ENCODE assay signal across 8 mouse cellular contexts in genomic region chr15:24724664-24725063, GRCm38 (mm10).
DNase-seq lines count a peak whose midpoint lies in the region; ATAC-seq and TF ChIP-seq lines count a peak whose summit lies in the region.

No protein-coding gene starts in this region.

- H3K36me3 ChIP-seq in hindbrain, postnatal 0 days (ENCODE audit: insufficient read depth, low read length) = no peaks in the 10 kb centered on the region
- no peaks in the 10 kb centered on the region for H3K36me3 ChIP-seq in testis, adult 2 months (ENCODE audit: control insufficient read depth, insufficient read depth, low read length)

- no peak overlapping the region for H3K27ac ChIP-seq in hindbrain, postnatal 0 days
- H3K27ac ChIP-seq in testis, adult 2 months (ENCODE audit: control insufficient read depth, insufficient read depth, low read depth, low read length) = no peak overlapping the region

- peak; percentile 85 for ATAC-seq in hindbrain, postnatal 0 days
- ATAC-seq in monocyte, adult 5-6 weeks (replicated peaks; ENCODE audit: insufficient number of reproducible peaks, low FRiP score, low TSS enrichment, poor library complexity, severe bottlenecking) = no peak

- no peak overlapping the region for H3K9ac ChIP-seq in hindbrain, postnatal 0 days (replicated peaks; ENCODE audit: low read length)

- H3K9me3 ChIP-seq in hindbrain, postnatal 0 days (ENCODE audit: low read length) = no peaks in the 10 kb centered on the region

- H3K4me3 ChIP-seq in hindbrain, postnatal 0 days (ENCODE audit: low read length) = no peak overlapping the region
- peak overlapping the region; percentile 82 for H3K4me3 ChIP-seq in testis, adult 2 months (ENCODE audit: control insufficient read depth, low read depth, low read length)

- H3K4me1 ChIP-seq in hindbrain, postnatal 0 days (ENCODE audit: insufficient read depth, low read length) = no peaks in the 10 kb centered on the region
- H3K4me1 ChIP-seq in testis, adult 2 months (ENCODE audit: control insufficient read depth, insufficient read depth, low read length) = 0 out of 2 replicates have a peak, but pooled peaks cover 3% of the 10 kb centered on the region

- peak; percentile 22 to 28 for DNase-seq in left cerebral cortex, adult 18-20 months (ENCODE audit: low spot score in 2 of 2)
- DNase-seq in left cerebral cortex, adult 8-10 months (ENCODE audit: low spot score in 2 of 2) = no peak
- DNase-seq in adipocyte (ENCODE audit: low spot score) = peak; percentile 13
- DNase-seq in embryo, embryonic 11.5 days (ENCODE audit: low read depth, low spot score) = peak; percentile 39
- DNase-seq in hindbrain, postnatal 0 days (ENCODE audit: low spot score) = peak; percentile 77
- peak; percentile 72 for DNase-seq in mesoderm, embryonic 11.5 days (ENCODE audit: low read depth, low spot score)

- H3K27me3 ChIP-seq in hindbrain, postnatal 0 days (ENCODE audit: insufficient read depth, low read length) = no peaks in the 10 kb centered on the region
- H3K27me3 ChIP-seq in testis, adult 2 months (ENCODE audit: control insufficient read depth, insufficient read depth, low read length) = no peaks in the 10 kb centered on the region

- TF ChIP-seq POLR2A in testis, adult 2 months (IDR thresholded peaks at IDR 0.05; ENCODE audit: control insufficient read depth, low read depth, low read length) = peak; percentile 61; the same call in 1 of the 2 replicates

- peak; percentile 77 for TF ChIP-seq CTCF in hindbrain, postnatal 0 days (IDR thresholded peaks at IDR 0.05; ENCODE audit: low read depth)
- TF ChIP-seq CTCF in testis, adult 2 months (IDR thresholded peaks at IDR 0.05; ENCODE audit: control insufficient read depth, insufficient read depth, insufficient replicate concordance, low read depth, low read length) = peak; percentile 35; the same call in 1 of the 2 replicates

- no peak overlapping the region for H3K4me2 ChIP-seq in hindbrain, postnatal 0 days (ENCODE audit: low read depth, low read length)

- whole genome bisulfite sequencing in hindbrain, postnatal 0 days = 46% methylated on average over 4 of the region's 4 CpGs

Comparison
In these comparisons a context has a peak if more than half of its experiments do, and no peak if none do; other contexts are left out.
1. DNase-seq: peak in left cerebral cortex, adult 18-20 months (2 of 2), adipocyte (single experiment), embryo, embryonic 11.5 days (single experiment), hindbrain, postnatal 0 days (single experiment) and mesoderm, embryonic 11.5 days (single experiment); none in left cerebral cortex, adult 8-10 months (0 of 2).